Mouse (Mus musculus): ENCODE measurements at regions not wholly inside any gene's neighbourhood (a gene's known extent, or its start where the extent isn't known, plus 50 kb on each side); places are given as distances from the start of the nearest gene placed in this dataset.

- no peak for DNase-seq
Measured at GRCm38 (mm10) chr8:26903289-26903688, 73.8 kb upstream of the Zfp703 start.

GRCm38 (mm10) chr8:26906257-26906656 is 70.9 kb upstream of the Zfp703 start:
- no peak for DNase-seq

GRCm38 (mm10) chr8:26907347-26908170 is 69.6 kb upstream of the Zfp703 start:
- DNase-seq = no peak

- no peak for DNase-seq
Measured at GRCm38 (mm10) chr8:26910186-26910585, 66.9 kb upstream of the Zfp703 start.

- DNase-seq = no peak
Measured at GRCm38 (mm10) chr8:26913562-26914529, 63.3 kb upstream of the Zfp703 start.

- DNase-seq = no peak
Measured at GRCm38 (mm10) chr8:26915731-26916130, 61.4 kb upstream of the Zfp703 start.

GRCm38 (mm10) chr8:26921531-26922177 is 55.5 kb upstream of the Zfp703 start:
- DNase-seq = no peak

GRCm38 (mm10) chr8:26922178-26922540 is 55.0 kb upstream of the Zfp703 start:
- DNase-seq = no peak

GRCm38 (mm10) chr8:26923166-26923565 is 54.0 kb upstream of the Zfp703 start:
- DNase-seq = no peak
